Mouse (Mus musculus): Measurements from ENCODE around the gene Dpagt1. TPM values are rescaled to one million over a fixed set of nuclear protein-coding genes. Genes with fewer than 3 reads are reported as not detected.

The Dpagt1 gene
- 10 to 100 TPM; 17.1 to 17.2 TPM for total RNA-seq (2023)

DNA sequence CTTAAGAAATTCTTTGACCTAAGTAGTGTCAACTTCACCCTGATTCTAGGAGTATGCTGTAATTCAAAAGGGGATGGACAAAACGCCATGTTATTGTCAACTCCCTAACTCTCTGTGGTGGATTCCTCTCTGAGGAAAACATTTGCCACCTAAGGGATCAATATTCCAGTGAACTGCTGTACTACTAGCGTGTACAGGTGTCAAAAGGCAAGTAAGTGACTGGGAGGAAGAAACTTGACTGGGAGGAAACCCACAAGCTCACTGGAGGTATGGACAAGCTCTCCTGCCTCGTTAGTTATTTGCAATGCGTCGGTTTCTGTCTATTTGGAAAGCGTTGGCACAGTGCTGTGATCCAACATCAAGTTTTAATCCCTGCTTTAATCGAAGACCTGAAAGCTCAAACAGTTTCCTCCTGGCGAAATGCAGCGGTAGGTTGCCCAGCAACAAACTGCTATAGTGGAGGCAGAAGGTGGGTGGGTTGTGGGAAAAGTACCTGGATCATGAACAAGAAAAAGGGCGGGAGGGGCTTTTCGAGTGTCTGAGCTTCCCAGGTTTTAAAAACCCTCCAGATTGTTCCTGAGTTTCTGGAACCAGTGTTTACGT is at the start of gene Dpagt1:
Gene Dpagt1 (plus strand): TSS at position 252 of the 603 bp plus-strand sequence.

DNA sequence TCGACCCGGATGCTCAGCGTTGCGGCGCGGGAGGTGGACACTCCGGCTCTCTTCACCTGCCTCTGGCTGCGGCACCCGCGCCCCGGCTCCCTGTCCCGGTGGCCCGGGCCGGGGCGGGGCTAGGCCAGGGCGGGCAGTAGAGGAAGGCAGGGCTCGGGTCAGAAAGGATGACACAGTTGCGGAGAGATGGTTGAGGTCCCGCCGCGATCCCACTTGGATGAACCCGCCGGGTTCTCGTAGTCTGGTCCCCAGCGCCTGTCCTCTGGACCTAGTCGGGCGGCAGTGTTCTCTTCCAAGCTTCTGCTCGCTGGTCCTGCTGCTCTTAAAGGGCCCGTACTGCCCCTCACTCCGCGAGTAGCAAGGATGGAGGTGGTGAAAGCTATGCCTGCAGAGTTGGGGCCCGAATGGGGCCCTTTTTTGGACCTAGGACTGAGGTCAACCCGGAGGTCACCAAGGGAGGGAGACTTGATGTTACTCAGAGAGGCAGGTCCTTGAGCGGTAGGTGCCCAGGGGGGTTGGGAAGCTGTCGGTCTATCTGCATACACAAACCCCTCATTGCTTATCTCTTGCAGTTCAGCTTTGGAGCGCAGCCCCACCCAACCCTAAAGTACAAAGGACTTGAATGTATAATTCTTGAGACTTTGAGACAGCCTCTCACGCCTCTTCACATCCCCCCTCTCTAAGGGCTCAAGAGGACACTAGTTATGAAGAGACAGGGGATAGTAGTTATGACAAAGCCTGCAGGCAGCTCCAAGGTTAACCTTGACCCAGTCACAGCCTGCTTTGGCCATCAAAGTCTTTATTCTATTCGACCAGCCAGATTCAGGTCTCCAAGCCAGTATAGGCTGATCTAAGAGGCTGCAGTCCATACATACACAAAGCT is 37.5 kb upstream of the Dpagt1 start, which contains the start of gene Abcg4:
Gene Abcg4 (minus strand): TSS at position 540 of the 883 bp plus-strand sequence.

DNA sequence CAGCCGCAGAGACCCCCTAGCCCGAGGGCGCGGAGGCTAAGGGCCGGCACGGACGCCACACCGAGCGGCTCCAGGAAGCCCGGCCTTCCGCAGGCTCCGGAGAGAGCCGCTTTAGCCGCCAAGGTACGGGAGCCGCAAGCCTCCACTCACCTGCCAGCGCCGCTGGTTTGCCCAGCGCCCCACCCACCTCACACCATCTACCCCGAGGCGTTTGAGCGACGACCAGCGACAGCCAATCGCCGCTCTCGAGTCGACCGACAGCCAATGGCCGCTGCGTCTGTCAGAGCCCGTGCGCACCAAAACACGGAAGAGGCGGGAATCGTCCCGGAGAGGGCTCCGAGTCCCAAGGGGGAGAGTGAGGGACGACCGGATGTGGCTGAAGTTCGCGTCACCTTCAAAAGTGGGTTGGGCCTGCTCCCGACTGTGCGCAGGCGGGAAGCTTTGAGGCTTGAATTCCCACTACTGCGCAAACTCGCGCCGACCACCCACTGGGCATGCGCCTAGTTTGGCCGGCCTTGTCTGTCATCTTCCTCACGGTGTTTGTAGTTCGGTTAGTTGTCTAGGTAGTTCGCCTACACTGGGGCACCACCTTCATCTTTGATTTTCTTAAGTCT is 20.2 kb upstream of the Dpagt1 start, which contains the start of gene Hinfp:
Gene Hinfp (minus strand): TSS at position 206 of the 614 bp plus-strand sequence.

DNA sequence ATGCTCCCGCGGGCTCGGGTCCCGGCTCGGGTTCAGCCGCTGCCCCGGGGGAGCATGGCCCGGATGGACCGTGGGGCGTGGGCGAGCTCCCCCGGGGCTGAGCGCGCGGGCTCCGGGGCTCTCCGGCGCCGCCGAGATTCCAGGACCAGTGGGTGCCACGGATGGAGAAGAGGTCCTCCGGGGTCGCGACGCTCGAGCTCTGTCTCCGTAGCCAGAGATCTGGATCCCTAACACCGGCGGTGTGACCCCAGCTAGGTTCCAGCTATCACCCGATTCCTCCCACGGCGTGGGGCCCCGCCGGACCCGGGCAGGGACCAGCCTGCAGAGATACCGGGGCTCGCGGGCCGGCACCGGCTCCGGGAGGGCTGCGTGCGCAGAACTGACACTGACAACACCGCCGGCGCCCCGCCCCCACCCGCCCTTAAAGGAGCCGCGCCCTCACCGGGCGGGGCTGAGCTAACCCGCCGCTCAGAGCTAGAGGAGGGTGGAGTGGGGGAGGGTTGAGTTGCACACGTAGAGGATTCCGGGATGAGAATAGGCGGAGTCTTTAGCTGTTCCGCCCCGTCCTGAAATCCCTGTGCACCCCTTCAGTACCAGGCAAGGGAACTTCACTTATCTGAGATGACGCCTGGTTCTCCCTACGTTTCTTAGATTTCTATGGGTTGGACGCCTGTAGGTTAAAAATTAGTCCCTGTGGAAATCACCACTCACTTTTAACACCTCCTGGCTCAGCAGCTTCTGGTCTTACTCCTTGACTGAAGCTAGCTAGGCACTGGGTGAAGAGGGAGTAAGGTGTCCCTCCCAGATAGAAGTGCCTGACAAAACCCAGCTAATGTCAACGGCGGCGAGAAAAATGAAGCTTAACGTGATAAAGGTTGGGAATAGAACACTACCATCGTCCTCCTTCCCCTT is 5.7 kb upstream of the Dpagt1 start, which contains the start of gene C2cd2l:
Gene C2cd2l (minus strand): TSS at position 399 of the 912 bp plus-strand sequence.

DNA sequence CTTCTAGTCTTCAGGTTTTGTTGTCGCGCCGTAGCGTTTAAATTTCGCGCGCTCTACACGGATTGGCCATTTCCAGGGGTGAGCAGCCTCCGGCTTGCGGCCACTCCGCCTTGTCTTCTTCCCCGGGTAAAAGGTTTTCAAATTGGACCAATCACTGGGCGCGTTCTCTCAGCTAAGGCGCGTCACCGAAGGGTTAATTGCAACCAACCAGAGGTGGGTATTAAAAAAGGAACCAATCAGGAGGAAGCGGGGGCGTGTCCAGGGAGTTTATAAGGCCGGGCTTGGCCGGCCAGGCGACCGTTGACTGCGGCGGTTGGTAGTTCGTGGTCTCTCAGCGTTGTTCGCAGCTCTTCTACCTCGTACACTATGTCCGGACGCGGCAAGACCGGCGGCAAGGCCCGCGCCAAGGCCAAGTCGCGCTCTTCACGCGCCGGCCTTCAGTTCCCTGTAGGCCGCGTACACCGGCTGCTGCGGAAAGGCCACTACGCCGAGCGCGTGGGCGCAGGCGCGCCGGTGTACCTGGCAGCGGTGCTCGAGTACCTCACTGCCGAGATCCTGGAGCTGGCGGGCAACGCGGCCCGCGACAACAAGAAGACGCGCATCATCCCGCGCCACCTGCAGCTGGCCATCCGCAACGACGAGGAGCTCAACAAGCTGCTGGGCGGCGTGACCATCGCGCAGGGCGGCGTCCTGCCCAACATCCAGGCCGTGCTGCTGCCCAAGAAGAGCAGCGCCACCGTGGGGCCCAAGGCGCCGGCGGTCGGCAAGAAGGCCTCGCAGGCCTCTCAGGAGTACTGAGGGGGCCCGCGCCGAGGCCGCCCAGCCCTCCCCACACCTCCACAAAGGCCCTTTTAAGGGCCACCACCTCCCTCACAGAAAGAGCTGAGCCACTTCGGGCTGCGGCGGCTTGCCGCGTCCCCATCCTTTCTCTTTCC is 8.8 kb downstream of the Dpagt1 start, which contains the start of gene H2afx:
Gene H2afx (plus strand): TSS at position 299 of the 935 bp plus-strand sequence.

DNA sequence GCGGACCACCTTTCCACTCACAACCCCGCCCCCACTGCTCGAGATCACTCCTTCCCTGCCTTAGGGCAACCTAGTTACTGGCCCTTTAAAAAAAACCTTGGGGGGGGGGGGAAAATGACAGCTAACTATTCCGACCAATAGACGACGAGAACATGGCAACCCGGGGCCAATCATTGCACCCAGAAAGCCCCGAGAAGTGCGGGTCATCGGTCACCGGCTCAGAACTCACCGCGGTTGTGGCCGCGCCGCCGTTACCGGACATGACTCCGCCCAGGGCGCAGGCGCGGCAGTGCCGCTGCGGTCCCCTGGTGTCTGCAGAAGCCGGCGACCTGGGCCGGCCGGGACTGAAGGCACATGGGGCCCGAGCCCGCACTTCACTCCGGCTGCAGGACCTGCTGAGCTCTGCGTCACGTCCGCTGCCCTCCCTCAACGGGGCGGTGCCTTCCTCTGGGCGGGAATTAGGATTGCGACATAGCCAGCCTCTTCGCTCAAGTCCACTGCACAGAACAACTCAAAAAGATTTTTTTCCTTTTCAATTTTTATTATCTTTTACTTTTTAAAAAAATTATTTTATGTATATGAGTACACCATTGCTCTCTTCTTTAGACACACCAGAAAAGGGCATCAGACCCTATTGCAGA is 18.1 kb downstream of the Dpagt1 start, which contains the start of gene Hmbs:
Gene Hmbs (minus strand): TSS at position 448 of the 641 bp plus-strand sequence.

DNA sequence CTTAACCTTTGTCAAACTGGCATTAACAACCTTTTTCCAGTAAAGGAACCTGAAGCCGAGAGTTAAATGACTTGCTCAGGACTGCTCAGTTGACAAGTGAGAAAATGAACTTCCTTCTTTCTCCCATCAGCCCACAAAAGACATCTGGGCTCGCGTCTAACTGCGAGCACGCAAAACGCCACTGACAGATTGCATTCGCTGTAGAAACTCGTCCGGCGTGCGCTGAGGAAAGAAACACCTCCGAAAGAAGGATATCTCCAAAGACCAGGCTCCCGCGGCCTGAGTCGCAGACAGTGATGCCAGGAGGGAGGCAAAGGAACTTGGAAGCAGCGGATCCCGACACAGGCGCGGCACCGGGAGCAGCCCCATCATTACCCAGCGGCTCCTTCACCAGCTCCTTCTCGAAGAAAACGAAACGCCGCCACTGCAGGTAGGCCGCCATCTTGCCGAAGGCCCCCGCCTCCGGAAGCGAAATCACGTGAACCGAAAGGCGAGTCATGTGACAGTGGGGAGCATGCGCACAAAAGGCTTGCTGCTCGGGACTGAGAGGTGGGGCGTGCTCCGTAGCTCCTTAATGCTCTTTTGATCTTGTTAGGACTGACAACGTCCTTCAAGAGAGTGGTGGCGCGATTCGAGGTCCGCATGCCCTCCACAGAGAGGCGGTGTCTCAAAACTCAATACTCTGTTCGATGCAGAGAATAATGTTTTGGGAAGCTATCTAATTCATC is 35.5 kb downstream of the Dpagt1 start, which contains the start of gene Vps11:
Gene Vps11 (minus strand): TSS at position 481 of the 728 bp plus-strand sequence.

DNA sequence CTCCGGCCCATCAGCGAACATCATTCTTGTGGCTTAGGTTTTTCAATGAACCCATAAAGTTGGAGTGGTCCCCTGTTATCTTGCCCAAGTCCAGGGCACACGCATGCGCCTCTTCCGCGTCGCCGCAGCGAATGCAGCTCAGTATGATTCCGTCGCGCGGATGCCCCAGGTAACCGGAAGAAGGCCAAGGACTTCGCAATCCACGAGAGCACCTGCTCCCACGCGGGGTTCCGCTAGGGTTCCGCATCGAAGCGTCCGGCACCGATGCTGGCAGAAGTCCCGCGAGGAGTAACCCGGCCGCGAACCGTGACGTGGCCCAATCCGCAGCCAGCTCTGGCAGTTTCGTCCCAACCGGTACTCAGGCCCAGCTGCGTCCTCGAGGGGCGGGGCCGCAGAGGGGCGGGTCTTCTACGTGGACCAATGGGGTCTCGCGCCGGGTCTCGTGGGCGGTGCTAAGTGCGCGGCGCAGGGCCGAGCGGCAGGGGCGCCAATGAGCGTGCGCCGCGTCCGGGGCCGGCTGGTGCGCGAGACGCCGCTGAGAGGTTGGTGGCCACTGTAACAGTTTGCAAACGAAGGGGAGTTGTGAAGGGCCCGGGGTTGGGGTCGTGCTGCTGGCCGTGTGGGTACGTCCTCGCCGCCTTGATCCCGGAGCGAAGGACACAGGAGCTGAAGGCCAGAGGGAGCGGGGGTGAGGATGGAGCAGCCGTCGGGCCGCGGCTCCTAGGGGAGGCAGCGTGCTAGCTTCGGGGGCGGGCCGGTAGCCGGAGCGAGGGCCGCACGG is 53.4 kb downstream of the Dpagt1 start, which contains the start of gene Hyou1:
Gene Hyou1 (plus strand): TSS at position 437 of the 781 bp plus-strand sequence.

Other genes starting within 250 kb of the Dpagt1 start
- gene Mfrp, start 224.3 kb upstream of the Dpagt1 start, total RNA-seq (2023), result under 1 TPM; 0.20 to 0.40 TPM
- not detected for gene C1qtnf5, start 218.8 kb upstream of the Dpagt1 start, total RNA-seq (2023)
- not detected for gene Gm49380, start 212.5 kb upstream of the Dpagt1 start, total RNA-seq (2023)
- gene Rnf26, start 212.5 kb upstream of the Dpagt1 start, total RNA-seq (2023), result 10 to 100 TPM; 38.7 to 39.3 TPM
- 1 to 10 TPM; 3.6 to 3.7 TPM for gene Mcam, start 191.6 kb upstream of the Dpagt1 start, total RNA-seq (2023)
- 100 to 1,000 TPM; 197 to 219 TPM for gene Cbl, start 92.0 kb upstream of the Dpagt1 start, total RNA-seq (2023)
- gene Ccdc153, start 85.3 kb upstream of the Dpagt1 start, total RNA-seq (2023), result not detected
- 1 to 10 TPM; 1.9 to 2.4 TPM for gene Pdzd3, start 74.5 kb upstream of the Dpagt1 start, total RNA-seq (2023)
- 10 to 100 TPM; 62.6 to 64.4 TPM for gene Nlrx1, start 57.4 kb upstream of the Dpagt1 start, total RNA-seq (2023)
- gene Abcg4, start 37.4 kb upstream of the Dpagt1 start, total RNA-seq (2023), result 10 to 100 TPM; 11.0 to 18.8 TPM
- 10 to 100 TPM; 23.4 to 31.4 TPM for gene Hinfp, start 20.3 kb upstream of the Dpagt1 start, total RNA-seq (2023)
- gene C2cd2l, start 5.7 kb upstream of the Dpagt1 start, total RNA-seq (2023), result 10 to 100 TPM; 17.8 to 22.2 TPM
- gene H2afx, start 8.7 kb downstream of the Dpagt1 start, total RNA-seq (2023), result 100 to 1,000 TPM; 314 to 338 TPM
- 100 to 1,000 TPM in 1 of 2 experiments, 10 to 100 TPM in 1; 82.1 to 130 TPM for gene Hmbs, start 18.2 kb downstream of the Dpagt1 start, total RNA-seq (2023)
- gene Vps11, start 35.7 kb downstream of the Dpagt1 start, total RNA-seq (2023), result 10 to 100 TPM; 31.9 to 32.4 TPM
- gene Hyou1, start 53.5 kb downstream of the Dpagt1 start, total RNA-seq (2023), result 10 to 100 TPM; 53.9 to 60.6 TPM
- gene Slc37a4, start 70.8 kb downstream of the Dpagt1 start, total RNA-seq (2023), result 10 to 100 TPM; 10.2 to 13.4 TPM
- gene Rps25, start 81.1 kb downstream of the Dpagt1 start, total RNA-seq (2023), result 1,000 to 10,000 TPM; 1,077 to 1,135 TPM
- 10 to 100 TPM; 46.4 to 47.3 TPM for gene Trappc4, start 81.6 kb downstream of the Dpagt1 start, total RNA-seq (2023)
- 10 to 100 TPM; 26.4 to 27.0 TPM for gene Ccdc84, start 92.5 kb downstream of the Dpagt1 start, total RNA-seq (2023)
- gene Foxr1, start 115.1 kb downstream of the Dpagt1 start, total RNA-seq (2023), result not detected
- gene Upk2, start 129.0 kb downstream of the Dpagt1 start, total RNA-seq (2023), result not detected
- 1 to 10 TPM; 8.0 to 9.3 TPM for gene Bcl9l, start 156.8 kb downstream of the Dpagt1 start, total RNA-seq (2023)
- under 1 TPM; 0.46 to 0.77 TPM for gene Cxcr5, start 235.9 kb downstream of the Dpagt1 start, total RNA-seq (2023)